Mouse (Mus musculus): ENCODE data around the gene Chrnb4. TPM values are rescaled to one million over a fixed set of nuclear protein-coding genes. Genes with fewer than 3 reads are reported as not detected.
A peak's percentile ranks its signal among the peaks of the same experiment; 100 is the strongest.

Gene Chrnb4
- polyA plus RNA-seq, 1 experiment from 2014 or later: 0.10 TPM

DNA sequence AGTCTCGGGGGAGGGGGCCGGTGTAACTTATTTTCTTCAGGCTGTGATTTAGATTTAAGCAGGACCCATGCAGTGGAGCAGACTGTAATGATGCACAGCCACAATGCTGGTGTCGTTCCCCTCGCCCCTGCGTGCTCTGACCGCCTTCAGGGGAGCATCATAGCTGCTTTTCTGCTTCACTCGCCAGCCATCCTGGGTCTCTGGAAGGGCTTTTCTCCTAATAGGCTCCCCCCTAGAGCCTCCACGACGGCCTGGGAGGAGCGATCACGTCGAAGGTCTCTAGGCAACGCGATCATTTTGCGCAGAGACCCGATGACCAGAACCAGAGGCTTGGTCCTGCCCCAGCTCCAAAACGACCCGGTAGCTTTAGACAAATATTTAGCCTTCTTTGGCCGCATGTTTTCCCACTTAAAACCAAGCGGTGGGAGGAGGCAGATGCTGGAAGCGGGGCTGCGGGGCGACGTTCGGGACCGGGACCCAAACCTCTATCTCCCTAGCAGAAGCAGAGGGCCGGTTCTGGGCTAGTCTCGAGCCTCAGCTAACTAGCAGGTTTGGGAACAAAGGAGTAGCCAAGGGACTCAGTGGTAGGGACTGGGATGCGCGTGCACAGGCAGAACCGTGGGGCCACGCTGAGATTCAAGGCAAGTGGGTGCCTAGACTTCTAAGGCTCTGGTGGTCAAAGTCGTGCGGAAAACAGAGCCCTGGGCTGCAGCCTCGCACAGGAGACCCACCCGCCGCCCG is 22.9 kb downstream of the Chrnb4 start:
- Histone ChIP-seq H3K27me3 (replicated peaks; ENCODE audit: insufficient read depth, low read length) (peaks cover 26% of the 10 kb centered on the region), H3K9me3 (ENCODE audit: low read length) (no peaks in the 10 kb centered on the region), H3K4me1 (ENCODE audit: insufficient read depth, low read depth, low read length) (no peaks in the 10 kb centered on the region), H3K4me3 (ENCODE audit: low read depth, low read length) (no peak overlapping the region), H3K4me2 (replicated peaks; ENCODE audit: low read depth, low read length) (no peak overlapping the region), H3K27ac (ENCODE audit: low read length) (no peak overlapping the region), H3K9ac (replicated peaks; ENCODE audit: low read depth) (no peak overlapping the region), H3K36me3 (ENCODE audit: insufficient read depth, low read length) (no peaks in the 10 kb centered on the region)
- TF ChIP-seq EP300 (IDR thresholded peaks at IDR 0.05) (no peak), CTCF (IDR thresholded peaks at IDR 0.05) (no peak)
- ATAC-seq: no peak
- DNase-seq (ENCODE audit: low spot score): no peak
- WGBS: 9% methylated on average over 36 of the region's 38 CpGs

DNA sequence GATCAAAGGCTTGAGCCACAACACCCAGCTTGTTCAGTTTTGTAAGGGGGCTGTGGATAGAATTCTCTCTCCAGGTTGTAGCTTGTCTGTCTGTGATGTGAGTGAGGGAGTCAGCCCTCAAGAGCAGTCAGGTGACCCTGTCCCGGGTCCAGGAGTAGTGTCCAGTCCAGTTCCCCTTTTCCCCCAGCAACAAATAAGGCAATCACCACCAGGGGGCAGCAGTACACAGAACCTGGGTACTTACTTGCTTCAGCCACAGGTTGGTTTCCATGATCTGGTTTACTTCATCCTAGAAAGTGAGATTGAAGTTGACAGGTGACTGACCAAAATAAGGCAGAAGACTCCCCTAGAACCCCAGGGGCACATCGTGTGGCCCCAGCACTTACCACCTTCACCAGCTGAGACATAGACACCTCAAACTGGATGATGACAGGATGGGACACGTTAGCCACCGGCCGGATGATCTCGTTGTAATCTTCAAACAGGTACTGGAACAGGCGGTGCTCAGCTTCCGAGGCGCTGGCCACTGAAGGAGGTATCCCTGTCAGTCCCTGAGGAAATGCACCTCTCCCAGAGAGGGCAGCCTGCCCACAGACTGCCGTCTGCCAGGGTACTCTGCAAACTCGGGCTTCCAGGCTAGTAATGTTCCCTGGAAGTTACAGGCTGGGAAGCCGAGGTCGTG is 24.5 kb downstream of the Chrnb4 start:
- peak; percentile 26; the same call in 1 of the 2 replicates for ATAC-seq
- DNase-seq (ENCODE audit: low spot score): peak; percentile 75
- WGBS: 36% methylated on average over 13 of the region's 13 CpGs

DNA sequence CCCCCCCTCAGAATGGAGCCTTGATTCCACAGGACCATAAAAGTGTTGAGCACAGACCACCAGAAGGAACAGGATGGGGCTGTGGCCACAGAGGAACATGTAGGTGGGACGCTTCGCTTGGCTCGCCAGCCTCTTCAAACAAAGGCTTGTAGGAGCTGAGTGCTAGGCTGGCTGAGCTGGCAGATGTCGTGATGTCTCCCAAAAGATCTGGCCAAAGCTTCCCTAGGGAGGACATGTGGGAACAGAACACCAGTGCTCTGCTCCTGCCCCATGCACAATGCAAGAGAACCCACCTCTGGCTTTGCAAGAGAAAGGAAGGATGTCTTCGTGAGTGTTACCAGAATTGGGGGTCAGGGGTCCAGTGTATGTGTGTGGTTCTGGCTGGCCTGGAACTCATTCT is 25.3 kb downstream of the Chrnb4 start:
- Histone ChIP-seq H3K9ac (replicated peaks; ENCODE audit: low read depth) (no peak overlapping the region), H3K36me3 (ENCODE audit: insufficient read depth, low read length) (no peaks in the 10 kb centered on the region), H3K4me1 (ENCODE audit: insufficient read depth, low read depth, low read length) (no peaks in the 10 kb centered on the region), H3K27me3 (replicated peaks; ENCODE audit: insufficient read depth, low read length) (peaks cover 26% of the 10 kb centered on the region), H3K4me3 (ENCODE audit: low read depth, low read length) (no peak overlapping the region), H3K9me3 (ENCODE audit: low read length) (no peaks in the 10 kb centered on the region), H3K4me2 (replicated peaks; ENCODE audit: low read depth, low read length) (no peak overlapping the region), H3K27ac (ENCODE audit: low read length) (no peak overlapping the region)
- no peak for DNase-seq (ENCODE audit: low spot score)
- TF ChIP-seq CTCF (IDR thresholded peaks at IDR 0.05): no peak
- no peak for TF ChIP-seq EP300 (IDR thresholded peaks at IDR 0.05)
- WGBS: 75% methylated on average over 5 of the region's 5 CpGs
- ATAC-seq: no peak

More for the DNA sequence above, 24.5 kb downstream of the Chrnb4 start:
- no peak overlapping the region for H3K4me3 ChIP-seq (ENCODE audit: low read depth, low read length)
- H3K27ac ChIP-seq (ENCODE audit: low read length): no peak overlapping the region
- H3K27me3 ChIP-seq (replicated peaks; ENCODE audit: insufficient read depth, low read length): peaks cover 26% of the 10 kb centered on the region
- H3K9me3 ChIP-seq (ENCODE audit: low read length): no peaks in the 10 kb centered on the region
- H3K36me3 ChIP-seq (ENCODE audit: insufficient read depth, low read length): no peaks in the 10 kb centered on the region
- TF ChIP-seq EP300 (IDR thresholded peaks at IDR 0.05) (no peak), CTCF (IDR thresholded peaks at IDR 0.05) (peak; percentile 88)
- no peak overlapping the region for H3K9ac ChIP-seq (replicated peaks; ENCODE audit: low read depth)
- no peak overlapping the region for H3K4me2 ChIP-seq (replicated peaks; ENCODE audit: low read depth, low read length)
- H3K4me1 ChIP-seq (ENCODE audit: insufficient read depth, low read depth, low read length): no peaks in the 10 kb centered on the region

DNA sequence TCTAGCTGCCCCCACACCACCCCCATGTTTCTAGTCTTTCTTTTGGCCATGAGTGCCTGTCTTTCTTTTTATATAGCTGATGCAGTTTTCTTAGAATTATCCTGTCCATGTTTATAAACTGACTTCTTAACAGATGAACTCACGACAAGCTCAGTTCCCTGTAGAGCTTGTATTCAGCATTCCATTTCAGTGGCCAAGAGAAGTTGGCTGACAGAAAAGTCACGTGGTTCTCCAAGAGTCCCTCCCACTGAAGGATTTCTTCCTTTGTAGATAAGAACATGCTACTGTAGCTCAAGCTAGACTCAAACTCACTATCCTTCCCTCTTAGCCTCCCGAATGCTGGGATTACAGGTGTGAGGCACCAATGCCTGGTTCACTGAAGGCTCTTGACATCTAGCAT is 31.7 kb downstream of the Chrnb4 start:
- ATAC-seq: no peak
- H3K4me3 ChIP-seq (ENCODE audit: low read depth, low read length): no peak overlapping the region
- no peak overlapping the region for H3K4me2 ChIP-seq (replicated peaks; ENCODE audit: low read depth, low read length)
- H3K27me3 ChIP-seq (replicated peaks; ENCODE audit: insufficient read depth, low read length): no peaks in the 10 kb centered on the region
- H3K9me3 ChIP-seq (ENCODE audit: low read length): no peaks in the 10 kb centered on the region
- H3K36me3 ChIP-seq (ENCODE audit: insufficient read depth, low read length): no peaks in the 10 kb centered on the region
- H3K9ac ChIP-seq (replicated peaks; ENCODE audit: low read depth): no peak overlapping the region
- no peak overlapping the region for H3K27ac ChIP-seq (ENCODE audit: low read length)
- no peak for TF ChIP-seq EP300 (IDR thresholded peaks at IDR 0.05)
- 55% methylated on average over 3 of the region's 3 CpGs for WGBS
- DNase-seq (ENCODE audit: low spot score): no peak
- H3K4me1 ChIP-seq (ENCODE audit: insufficient read depth, low read depth, low read length): no peaks in the 10 kb centered on the region

DNA sequence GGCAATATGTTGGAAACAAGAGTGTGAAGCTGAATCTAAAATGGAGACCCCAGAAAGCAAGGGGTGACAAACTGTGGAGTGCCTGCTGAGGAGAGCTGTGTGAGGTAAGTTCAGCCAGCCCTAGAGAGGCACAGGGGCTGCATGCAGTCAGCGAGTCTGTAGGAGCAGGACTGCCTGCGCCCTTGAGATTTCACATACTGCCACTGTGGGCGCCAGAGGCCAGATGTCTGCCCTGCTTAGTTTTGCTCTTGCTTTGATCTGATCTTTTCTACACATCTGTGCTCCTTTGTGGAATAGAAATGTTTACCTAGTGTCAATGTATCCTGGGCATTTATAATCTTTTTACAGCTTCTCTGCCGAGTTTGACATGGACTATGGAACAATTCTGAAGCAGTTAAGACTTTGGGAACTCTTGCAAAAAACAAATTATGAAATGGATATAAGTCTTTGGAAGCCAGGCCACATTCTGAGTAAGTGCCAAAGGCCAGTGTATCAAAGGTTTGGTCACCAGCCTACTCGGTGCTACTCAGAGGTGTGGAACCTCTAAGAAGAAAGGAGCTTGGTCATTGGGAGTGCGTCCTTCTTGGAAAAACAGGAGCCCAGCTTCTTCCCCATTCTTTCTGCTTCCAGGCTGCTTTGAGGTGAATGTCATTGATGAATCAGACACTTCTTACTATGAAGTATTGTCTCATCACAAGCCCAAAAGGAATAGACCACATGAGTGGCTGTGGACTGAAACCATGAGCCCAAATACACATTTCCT is 37.8 kb downstream of the Chrnb4 start:
- H3K4me1 ChIP-seq (ENCODE audit: insufficient read depth, low read depth, low read length): no peaks in the 10 kb centered on the region
- H3K4me3 ChIP-seq (ENCODE audit: low read depth, low read length): no peak overlapping the region
- 37% methylated on average over 6 of the region's 6 CpGs for WGBS
- no peak overlapping the region for H3K4me2 ChIP-seq (replicated peaks; ENCODE audit: low read depth, low read length)
- TF ChIP-seq CTCF (IDR thresholded peaks at IDR 0.05): no peak
- TF ChIP-seq EP300 (IDR thresholded peaks at IDR 0.05): no peak
- ATAC-seq (no peak), DNase-seq (ENCODE audit: low spot score) (no peak)
- H3K36me3 ChIP-seq (ENCODE audit: insufficient read depth, low read length): no peaks in the 10 kb centered on the region
- no peak overlapping the region for H3K9ac ChIP-seq (replicated peaks; ENCODE audit: low read depth)
- H3K9me3 ChIP-seq (ENCODE audit: low read length): no peaks in the 10 kb centered on the region
- H3K27ac ChIP-seq (ENCODE audit: low read length): no peak overlapping the region
- H3K27me3 ChIP-seq (replicated peaks; ENCODE audit: insufficient read depth, low read length): no peaks in the 10 kb centered on the region

DNA sequence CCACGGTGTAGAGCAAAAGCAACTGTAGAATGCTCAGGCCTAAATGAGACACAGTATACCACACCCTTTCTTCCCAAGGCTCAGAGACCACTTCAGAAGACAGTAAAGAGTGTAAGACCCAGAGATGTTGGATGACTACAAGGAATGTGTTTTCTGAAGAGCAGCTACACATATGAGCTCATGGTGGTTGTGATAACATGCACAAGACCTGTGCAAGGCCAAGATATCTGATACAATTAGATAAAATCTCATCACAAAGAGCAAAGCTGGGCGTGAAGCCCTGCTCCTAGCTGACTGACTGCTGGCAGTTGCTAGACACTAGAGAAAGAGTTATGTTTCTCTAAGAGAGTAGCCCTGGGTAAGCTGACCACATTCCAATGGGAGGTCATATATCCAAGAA is 38.9 kb downstream of the Chrnb4 start:
- 64% methylated on average over 2 of the region's 2 CpGs for WGBS
- H3K9me3 ChIP-seq (ENCODE audit: low read length): no peaks in the 10 kb centered on the region
- H3K4me1 ChIP-seq (ENCODE audit: insufficient read depth, low read depth, low read length): no peaks in the 10 kb centered on the region
- no peak overlapping the region for H3K9ac ChIP-seq (replicated peaks; ENCODE audit: low read depth)
- H3K27me3 ChIP-seq (replicated peaks; ENCODE audit: insufficient read depth, low read length): no peaks in the 10 kb centered on the region
- H3K27ac ChIP-seq (ENCODE audit: low read length): no peak overlapping the region
- H3K36me3 ChIP-seq (ENCODE audit: insufficient read depth, low read length): no peaks in the 10 kb centered on the region
- no peak overlapping the region for H3K4me2 ChIP-seq (replicated peaks; ENCODE audit: low read depth, low read length)
- no peak for DNase-seq (ENCODE audit: low spot score)
- TF ChIP-seq EP300 (IDR thresholded peaks at IDR 0.05) (no peak), CTCF (IDR thresholded peaks at IDR 0.05) (no peak)
- no peak for ATAC-seq
- H3K4me3 ChIP-seq (ENCODE audit: low read depth, low read length): no peak overlapping the region

Measured in lung, postnatal 0 days (tissue).